Mouse (Mus musculus) lung, embryonic 14.5 days (tissue): ENCODE measurements around the gene Mrpl48. TPM values are rescaled to one million over a fixed set of nuclear protein-coding genes. Genes with fewer than 3 reads are reported as not detected.
A peak's percentile ranks its signal among the peaks of the same experiment; 100 is the strongest.

Source experiments
- ATAC-seq: fragments of 200-750 bp; cut with Nextera tagmentation; 2 replicates; pipeline ENCODE4 v1.8.0; 2017; ENCODE audit warnings: mild to moderate bottlenecking, moderate TSS enrichment, moderate library complexity; ENCODE audit not compliant: insufficient read depth
- DNase-seq: peaks from one replicate; pipeline ENCODE4 v3.0.0-alpha.2; 2015
- H3K27ac ChIP-seq: fragments of 300-500 bp; sonication (generic); 2 replicates; pipeline ENCODE4 v1.5.1; 2014; ENCODE audit warnings: low read depth, mild to moderate bottlenecking, moderate library complexity
- H3K27me3 ChIP-seq: fragments of 300-500 bp; sonication (generic); 2 replicates; pipeline ENCODE4 v1.6.1; 2014; ENCODE audit warnings: low read length, control low read depth; ENCODE audit not compliant: insufficient read depth
- H3K36me3 ChIP-seq: fragments of 300-500 bp; sonication (generic); 2 replicates; pipeline ENCODE4 v1.6.1; 2014; ENCODE audit warnings: control low read depth; ENCODE audit not compliant: insufficient read depth
- H3K4me1 ChIP-seq: fragments of 300-500 bp; sonication (generic); 2 replicates; pipeline ENCODE4 v1.6.1; 2014; ENCODE audit warnings: antibody characterized with exemption, control low read depth; ENCODE audit not compliant: insufficient read depth
- H3K4me2 ChIP-seq: fragments of 300-500 bp; sonication (generic); 2 replicates; pipeline ENCODE4 v1.6.1; 2014; ENCODE audit warnings: mild to moderate bottlenecking
- H3K4me3 ChIP-seq: fragments of 300-500 bp; sonication (generic); 2 replicates; pipeline ENCODE4 v1.5.1; 2014; ENCODE audit warnings: low read depth, low read length
- H3K9ac ChIP-seq: fragments of 300-500 bp; sonication (generic); 2 replicates; pipeline ENCODE4 v1.6.1; 2014
- H3K9me3 ChIP-seq: fragments of 300-500 bp; sonication (generic); 2 replicates; pipeline ENCODE4 v1.6.1; 2016; ENCODE audit warnings: low read depth, low read length, control low read depth
- CTCF ChIP-seq: IDR thresholded peaks from 2 replicates; pipeline ENCODE4 v1.5.1; 2016; ENCODE audit warnings: antibody characterized with exemption, low read depth
- WGBS: fragments of 180-500 bp; shearing (Covaris S2); extraction: QIAGEN DNeasy Blood & Tissue Kit; methylation state at CpG from one replicate; pipeline ENCODE4 v1.1.7; 2014; 5-methylcytosine and 5-hydroxymethylcytosine counted together
- polyA plus RNA-seq: library from polyadenylated mRNA; unstranded; fragments of >200 nt; fragmentation: Nextera tagmentation; extraction: Ambion mirVana; gene quantifications from 2 replicates; pipeline ENCODE4 v1.2.1, GENCODE M21; 2014

Mrpl48 gene
- polyA plus RNA-seq, 1 experiment from 2014 or later = 77.2 TPM

- H3K36me3 ChIP-seq = peaks cover 25% of the 10 kb centered on the region
- WGBS = 42% methylated on average over 5 of the region's 5 CpGs
- peak; percentile 38 for TF ChIP-seq CTCF
- no peak overlapping the region for H3K27ac ChIP-seq
- no peaks in the 10 kb centered on the region for H3K4me1 ChIP-seq
- ATAC-seq (no peak), DNase-seq (peak; percentile 59)
- H3K4me3 ChIP-seq = no peak overlapping the region
- H3K27me3 ChIP-seq = no peaks in the 10 kb centered on the region
- no peak overlapping the region for H3K4me2 ChIP-seq
- H3K9ac ChIP-seq = no peak overlapping the region
- H3K9me3 ChIP-seq = no peaks in the 10 kb centered on the region
Observed at GRCm38 (mm10) chr7:100550338-100551007, 57.6 kb downstream of the Mrpl48 start.

GRCm38 (mm10) chr7:100549796-100550195 lies 58.3 kb downstream of the Mrpl48 start:
- Histone ChIP-seq H3K9ac (no peak overlapping the region), H3K36me3 (peaks cover 25% of the 10 kb centered on the region), H3K4me2 (no peak overlapping the region), H3K27me3 (no peaks in the 10 kb centered on the region), H3K27ac (no peak overlapping the region), H3K4me3 (no peak overlapping the region), H3K9me3 (no peaks in the 10 kb centered on the region), H3K4me1 (no peaks in the 10 kb centered on the region)
- 87% methylated on average over 3 of the region's 3 CpGs for WGBS
- no peak for TF ChIP-seq CTCF
- DNase-seq (no peak), ATAC-seq (no peak)

DNA sequence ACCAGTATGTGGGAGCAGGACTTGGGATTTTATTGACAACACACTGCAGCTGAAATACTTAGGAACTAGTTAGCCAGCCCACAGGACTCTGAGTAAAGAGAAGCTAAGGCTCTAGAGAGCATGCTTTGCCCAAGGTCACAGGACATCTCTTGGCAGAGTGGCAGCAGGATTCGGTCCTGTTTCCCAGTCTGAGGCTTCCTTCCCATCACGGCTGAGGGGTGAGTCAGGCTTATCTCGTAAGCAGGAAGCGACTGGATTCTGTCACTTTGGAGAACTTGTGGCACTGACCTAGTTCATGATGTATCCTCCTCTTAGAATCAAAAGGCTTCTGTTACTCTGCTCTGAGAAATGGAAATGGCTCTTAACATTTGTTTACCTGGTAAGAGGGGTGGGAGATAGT lies 60.5 kb downstream of the Mrpl48 start:
- no peak overlapping the region for H3K9ac ChIP-seq
- no peaks in the 10 kb centered on the region for H3K9me3 ChIP-seq
- no peaks in the 10 kb centered on the region for H3K27me3 ChIP-seq
- no peak for DNase-seq
- no peaks in the 10 kb centered on the region for H3K4me1 ChIP-seq
- no peak for TF ChIP-seq CTCF
- H3K4me3 ChIP-seq = no peak overlapping the region
- 58% methylated on average over 4 of the region's 4 CpGs for WGBS
- peaks cover 25% of the 10 kb centered on the region for H3K36me3 ChIP-seq
- no peak overlapping the region for H3K27ac ChIP-seq
- no peak overlapping the region for H3K4me2 ChIP-seq
- no peak for ATAC-seq

- DNase-seq (no peak), ATAC-seq (no peak)
- Histone ChIP-seq H3K9me3 (no peaks in the 10 kb centered on the region), H3K4me3 (no peak overlapping the region), H3K27me3 (no peaks in the 10 kb centered on the region), H3K27ac (no peak overlapping the region), H3K4me2 (no peak overlapping the region), H3K9ac (no peak overlapping the region), H3K4me1 (no peaks in the 10 kb centered on the region), H3K36me3 (peaks cover 18% of the 10 kb centered on the region)
- no peak for TF ChIP-seq CTCF
- 61% methylated on average over 1 of the region's 1 CpGs for WGBS
Observed at GRCm38 (mm10) chr7:100544437-100544836, 63.7 kb downstream of the Mrpl48 start.

GRCm38 (mm10) chr7:100539516-100539915 lies 68.6 kb downstream of the Mrpl48 start:
- H3K4me3 ChIP-seq = no peak overlapping the region
- H3K27ac ChIP-seq = no peak overlapping the region
- DNase-seq (no peak), ATAC-seq (no peak)
- H3K27me3 ChIP-seq = no peaks in the 10 kb centered on the region
- WGBS = 90% methylated on average over 9 of the region's 9 CpGs
- H3K4me1 ChIP-seq = peaks cover 7% of the 10 kb centered on the region; the same call in 1 of the 2 replicates
- peaks cover 14% of the 10 kb centered on the region for H3K36me3 ChIP-seq
- H3K9ac ChIP-seq = no peak overlapping the region
- TF ChIP-seq CTCF = no peak
- H3K4me2 ChIP-seq = no peak overlapping the region
- no peaks in the 10 kb centered on the region for H3K9me3 ChIP-seq

- Histone ChIP-seq H3K27me3 (no peaks in the 10 kb centered on the region), H3K9ac (peak overlapping the region; percentile 70), H3K36me3 (peaks cover 14% of the 10 kb centered on the region), H3K27ac (peak overlapping the region; percentile 77), H3K9me3 (no peaks in the 10 kb centered on the region), H3K4me3 (peak overlapping the region; percentile 62), H3K4me1 (peaks cover 7% of the 10 kb centered on the region; the same call in 1 of the 2 replicates), H3K4me2 (peak overlapping the region; percentile 70)
- TF ChIP-seq CTCF = no peak
- WGBS = 21% methylated on average over 7 of the region's 7 CpGs
- ATAC-seq = no peak
- DNase-seq = peak; percentile 22
Observed at GRCm38 (mm10) chr7:100537519-100537902, 70.6 kb downstream of the Mrpl48 start.

GRCm38 (mm10) chr7:100536804-100537518 lies 71.1 kb downstream of the Mrpl48 start, which contains the start of gene Coa4:
Coa4 (plus strand) TSS chr7:100537071.
- H3K27me3 ChIP-seq = no peaks in the 10 kb centered on the region
- H3K4me3 ChIP-seq = peak within 1 kb of the TSS; percentile 62
- ATAC-seq (peak; percentile 100), DNase-seq (peak; percentile 97)
- peak within 1 kb of the TSS; percentile 70 for H3K4me2 ChIP-seq
- TF ChIP-seq CTCF = no peak; the same call in 1 of the 2 replicates
- H3K36me3 ChIP-seq = peaks cover 14% of the 10 kb centered on the region
- peak within 1 kb of the TSS; percentile 70 for H3K9ac ChIP-seq
- H3K4me1 ChIP-seq = peaks cover 7% of the 10 kb centered on the region; the same call in 1 of the 2 replicates
- under 1% methylated on average over 33 of the region's 33 CpGs for WGBS
- H3K27ac ChIP-seq = peak within 1 kb of the TSS; percentile 77
- H3K9me3 ChIP-seq = no peaks in the 10 kb centered on the region
